Mouse (Mus musculus) limb, embryonic 11.5 days (tissue): ENCODE results near the gene Epyc. TPM values are rescaled to one million over a fixed set of nuclear protein-coding genes. Genes with fewer than 3 reads are reported as not detected.
"Not testable (repeated sequence)": the region's sequence is repeated elsewhere in the genome, so short reads cannot be mapped to it uniquely, and the experiment has no call there.

Experiments used
- ATAC-seq: fragments of 200-750 bp; cut with Nextera tagmentation; 2 replicates; pipeline ENCODE4 v1.8.0; 2017; ENCODE audit warnings: low read depth; ENCODE audit not compliant: insufficient number of reproducible peaks, low FRiP score, low TSS enrichment
- DNase-seq: peaks from one replicate; pipeline ENCODE4 v3.0.0-alpha.2; 2015; ENCODE audit warnings: low spot score
- H3K27ac ChIP-seq: fragments of 300-500 bp; sonication (generic); replicated peaks from 2 replicates; pipeline ENCODE4 v1.5.1; 2014; ENCODE audit warnings: low read depth, mild to moderate bottlenecking, low read length
- H3K27me3 ChIP-seq: fragments of 300-500 bp; sonication (generic); 2 replicates; pipeline ENCODE4 v1.6.1; 2014; ENCODE audit warnings: mild to moderate bottlenecking, low read length, mixed read lengths; ENCODE audit not compliant: control insufficient read depth, insufficient read depth
- H3K36me3 ChIP-seq: fragments of 300-500 bp; sonication (generic); 2 replicates; pipeline ENCODE4 v1.6.1; 2014; ENCODE audit warnings: mild to moderate bottlenecking, low read length, moderate library complexity, mixed read lengths; ENCODE audit not compliant: control insufficient read depth, insufficient read depth
- H3K4me1 ChIP-seq: fragments of 300-500 bp; sonication (generic); 2 replicates; pipeline ENCODE4 v1.6.1; 2014; ENCODE audit warnings: low read length, mixed read lengths; ENCODE audit not compliant: control insufficient read depth, insufficient read depth
- H3K4me2 ChIP-seq: fragments of 300-500 bp; sonication (generic); 2 replicates; pipeline ENCODE4 v1.6.1; 2014; ENCODE audit warnings: low read depth, mild to moderate bottlenecking, moderate library complexity; ENCODE audit not compliant: severe bottlenecking
- H3K4me3 ChIP-seq: fragments of 300-500 bp; sonication (generic); 2 replicates; pipeline ENCODE4 v1.5.1; 2014; ENCODE audit warnings: low read depth, low read length
- H3K9ac ChIP-seq: fragments of 300-500 bp; sonication (generic); 2 replicates; pipeline ENCODE4 v1.6.1; 2014; ENCODE audit warnings: mild to moderate bottlenecking, low read length
- H3K9me3 ChIP-seq: fragments of 300-500 bp; sonication (generic); 2 replicates; pipeline ENCODE4 v1.6.1; 2016; ENCODE audit warnings: low read length; ENCODE audit not compliant: control insufficient read depth
- WGBS: fragments of 180-500 bp; shearing (Covaris S2); extraction: QIAGEN DNeasy Blood & Tissue Kit; methylation state at CpG from one replicate; pipeline ENCODE4 v1.1.7; 2014; 5-methylcytosine and 5-hydroxymethylcytosine counted together
- polyA plus RNA-seq: library from polyadenylated mRNA; unstranded; fragments of >200 nt; fragmentation: Nextera tagmentation; extraction: Ambion mirVana; gene quantifications from 2 replicates; pipeline ENCODE4 v1.2.1, GENCODE M21; 2014

Gene Epyc
- polyA plus RNA-seq, 1 experiment from 2014 or later = 1.4 TPM

DNA sequence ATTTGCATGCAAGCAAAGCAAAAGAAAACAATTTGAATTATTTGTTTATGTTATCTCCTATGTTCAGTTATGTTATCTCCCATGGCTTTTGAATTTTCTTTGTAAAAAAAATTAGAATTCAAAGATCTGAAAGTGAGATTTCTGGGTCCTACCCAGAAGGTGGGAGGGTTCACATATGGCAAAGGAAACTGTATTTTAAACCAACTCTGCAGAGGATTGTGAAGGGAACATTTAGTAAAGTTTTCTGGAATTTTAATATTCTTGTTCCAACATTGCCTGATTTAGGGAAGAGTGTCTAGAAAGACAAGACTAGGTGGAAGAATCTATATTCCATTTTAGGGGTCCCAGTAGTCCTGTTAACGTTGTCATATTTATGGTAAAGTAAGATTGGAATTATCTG lies 73.4 kb downstream of the Epyc start:
- Histone ChIP-seq H3K4me1 (no peaks in the 10 kb centered on the region), H3K27me3 (no peaks in the 10 kb centered on the region), H3K36me3 (no peaks in the 10 kb centered on the region), H3K9me3 (no peaks in the 10 kb centered on the region), H3K27ac (no peak overlapping the region), H3K4me3 (no peak overlapping the region), H3K4me2 (no peak overlapping the region), H3K9ac (no peak overlapping the region)
- 86% methylated on average over 1 of the region's 1 CpGs for WGBS
- ATAC-seq = no peak
- DNase-seq = no peak

DNA sequence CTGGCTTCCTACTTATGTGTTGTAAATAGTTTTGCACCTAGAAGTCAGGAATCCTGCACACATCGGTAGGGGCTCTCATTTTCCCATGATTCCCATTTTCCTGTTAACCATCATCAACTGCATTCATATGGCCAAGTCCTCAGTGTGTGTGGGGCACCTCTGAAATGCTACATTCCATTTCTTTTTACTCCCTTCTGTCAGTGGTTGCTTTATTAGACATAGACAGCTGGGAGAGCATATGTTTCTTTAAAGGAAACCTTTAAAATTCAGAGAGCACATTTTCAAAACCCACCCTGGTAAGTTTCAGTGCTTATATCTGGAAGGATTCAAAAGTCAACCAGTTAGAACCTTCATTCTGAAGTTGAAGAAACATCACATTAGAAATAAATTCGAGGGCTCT lies 74.2 kb downstream of the Epyc start:
- H3K27ac ChIP-seq = no peak overlapping the region
- ATAC-seq = no peak
- H3K9me3 ChIP-seq = no peaks in the 10 kb centered on the region
- no peak overlapping the region for H3K9ac ChIP-seq
- 77% methylated on average over 2 of the region's 2 CpGs for WGBS
- H3K4me2 ChIP-seq = no peak overlapping the region
- DNase-seq = no peak
- no peak overlapping the region for H3K4me3 ChIP-seq
- H3K4me1 ChIP-seq = no peaks in the 10 kb centered on the region
- no peaks in the 10 kb centered on the region for H3K36me3 ChIP-seq
- no peaks in the 10 kb centered on the region for H3K27me3 ChIP-seq

DNA sequence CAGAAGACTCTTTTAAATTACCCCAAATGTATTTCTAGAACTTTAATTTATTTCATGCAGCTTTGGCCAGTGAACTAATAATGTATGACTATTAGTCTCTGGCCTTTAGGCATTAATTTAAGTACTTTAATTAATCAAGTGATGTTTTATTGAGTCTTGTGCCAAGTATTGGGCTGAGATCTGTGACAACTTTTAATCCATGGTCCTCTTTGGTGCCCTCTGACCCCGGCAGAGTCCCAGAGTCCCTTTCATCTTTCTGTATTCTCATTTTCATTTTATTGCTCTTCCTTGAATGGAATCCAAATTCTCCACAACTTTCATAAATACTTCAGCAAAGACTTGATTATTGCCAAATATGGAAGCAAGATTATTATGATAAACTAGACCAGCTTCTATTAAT lies 76.8 kb downstream of the Epyc start:
- 68% methylated on average over 1 of the region's 1 CpGs for WGBS
- no peaks in the 10 kb centered on the region for H3K27me3 ChIP-seq
- H3K4me1 ChIP-seq = no peaks in the 10 kb centered on the region
- no peak overlapping the region for H3K4me3 ChIP-seq
- no peaks in the 10 kb centered on the region for H3K9me3 ChIP-seq
- no peak for DNase-seq
- H3K9ac ChIP-seq = no peak overlapping the region
- ATAC-seq = no peak
- no peak overlapping the region for H3K4me2 ChIP-seq
- H3K27ac ChIP-seq = no peak overlapping the region
- H3K36me3 ChIP-seq = no peaks in the 10 kb centered on the region

DNA sequence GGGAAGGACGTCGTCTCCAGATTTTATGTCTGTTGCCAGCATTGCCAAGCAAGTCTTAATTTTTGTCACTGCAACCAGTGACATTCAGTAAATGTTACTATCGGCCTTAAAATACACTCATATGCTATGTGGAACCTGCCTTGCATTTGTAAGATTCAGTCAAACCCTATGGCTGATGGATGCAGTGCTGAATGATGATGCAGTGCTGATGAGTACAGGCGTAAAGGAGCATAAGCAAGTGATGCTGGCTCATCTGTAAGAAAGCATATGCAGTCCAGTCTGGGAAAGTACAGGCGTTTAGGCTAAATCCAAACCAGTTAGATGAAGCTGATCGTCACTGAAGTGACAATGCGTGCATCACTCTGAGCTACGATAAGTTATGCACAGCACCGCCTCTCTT lies 78.8 kb downstream of the Epyc start:
- H3K36me3 ChIP-seq = no peaks in the 10 kb centered on the region
- H3K9me3 ChIP-seq = no peaks in the 10 kb centered on the region
- H3K27me3 ChIP-seq = no peaks in the 10 kb centered on the region
- no peak for DNase-seq
- no peak overlapping the region for H3K27ac ChIP-seq
- H3K4me1 ChIP-seq = no peaks in the 10 kb centered on the region
- H3K4me3 ChIP-seq = no peak overlapping the region
- ATAC-seq = no peak
- no peak overlapping the region for H3K4me2 ChIP-seq
- WGBS = 95% methylated on average over 9 of the region's 9 CpGs
- no peak overlapping the region for H3K9ac ChIP-seq

DNA sequence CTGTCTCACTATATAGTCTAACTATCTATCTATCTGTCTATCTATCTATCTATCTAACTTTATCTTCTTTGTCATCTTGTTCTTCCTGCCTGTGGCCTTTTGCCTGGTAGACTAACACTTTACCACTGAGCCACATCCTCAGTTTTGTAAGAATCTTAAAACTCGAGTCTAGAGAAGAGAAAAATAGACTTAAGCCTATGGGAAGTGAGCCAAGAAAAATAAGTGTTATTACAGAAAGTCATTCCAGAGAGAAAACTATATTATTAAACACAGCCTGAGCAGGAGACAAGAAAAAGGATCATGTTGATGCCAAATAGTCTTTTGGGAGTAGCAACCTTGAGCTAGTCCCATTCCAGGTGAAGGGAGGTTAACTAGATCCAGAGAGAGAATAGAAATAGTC lies 82.1 kb downstream of the Epyc start:
- H3K9ac ChIP-seq = no peak overlapping the region
- no peak for ATAC-seq
- no peaks in the 10 kb centered on the region for H3K9me3 ChIP-seq
- no peak overlapping the region for H3K27ac ChIP-seq
- no peaks in the 10 kb centered on the region for H3K4me1 ChIP-seq
- DNase-seq = no peak
- 70% methylated on average over 1 of the region's 1 CpGs for WGBS
- no peak overlapping the region for H3K4me3 ChIP-seq
- H3K27me3 ChIP-seq = no peaks in the 10 kb centered on the region
- H3K4me2 ChIP-seq = no peak overlapping the region
- H3K36me3 ChIP-seq = no peaks in the 10 kb centered on the region

DNA sequence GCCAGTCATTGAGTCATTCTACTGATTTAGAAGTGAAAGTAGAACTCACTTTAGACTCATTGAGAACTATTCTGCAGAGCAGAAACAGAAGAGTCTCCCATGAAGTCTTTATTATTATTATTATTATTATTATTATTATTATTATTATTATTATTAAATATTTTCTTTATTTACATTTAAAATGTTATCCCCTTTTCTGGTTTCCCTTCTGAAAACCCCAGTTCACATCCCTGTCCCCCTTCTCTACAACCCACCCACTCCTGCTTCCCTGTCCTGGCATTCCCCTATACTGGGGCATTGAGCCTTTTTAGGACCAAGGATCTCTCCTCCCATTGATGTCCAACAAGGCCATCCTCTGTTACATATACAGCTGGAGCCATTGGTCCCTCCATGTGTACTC lies 82.8 kb downstream of the Epyc start, which contains the start of gene C030005K15Rik:
C030005K15Rik (minus strand) TSS at position 101 of the 400 bp plus-strand sequence.
- not testable (repeated sequence) for H3K27ac ChIP-seq, H3K36me3 ChIP-seq, H3K4me2 ChIP-seq, H3K27me3 ChIP-seq, H3K9me3 ChIP-seq, H3K4me3 ChIP-seq, ATAC-seq, DNase-seq, H3K9ac ChIP-seq, H3K4me1 ChIP-seq

Other genes starting within 250 kb of the Epyc start
- 12.8 and 13.3 TPM in 2 replicates for gene Dcn, start 164.5 kb upstream of the Epyc start, polyA plus RNA-seq
- gene Lum, start 78.9 kb upstream of the Epyc start, polyA plus RNA-seq = 58.0 and 58.1 TPM in 2 replicates
- gene Kera, start 37.2 kb upstream of the Epyc start, polyA plus RNA-seq = 6.4 and 10.9 TPM in 2 replicates
- gene Ccer1, start 49.0 kb downstream of the Epyc start, polyA plus RNA-seq = not detected in 2 replicates
- gene C030005K15Rik, start 82.7 kb downstream of the Epyc start, polyA plus RNA-seq = not detected in 2 replicates